Mouse (Mus musculus) brown adipose tissue, adult 24 weeks (tissue): Measurements from ENCODE around the gene Ppp1r36. TPM values are rescaled to one million over a fixed set of nuclear protein-coding genes. Genes with fewer than 3 reads are reported as not detected.

Experiments
- H3K27ac ChIP-seq: fragments of 200-500 bp; replicated peaks from 2 replicates; pipeline ENCODE4 v1.5.1; 2012; ENCODE audit warnings: low read depth, mild to moderate bottlenecking, low read length
- H3K4me1 ChIP-seq: fragments of 200-500 bp; 2 replicates; pipeline ENCODE4 v1.6.1; 2012; ENCODE audit warnings: low read length, mixed read lengths; ENCODE audit not compliant: control insufficient read depth, insufficient read depth, insufficient read length
- H3K4me3 ChIP-seq: fragments of 200-500 bp; 2 replicates; pipeline ENCODE4 v1.5.1; 2012; ENCODE audit warnings: low read depth, mild to moderate bottlenecking, low read length, moderate library complexity; ENCODE audit not compliant: insufficient read depth
- polyA plus RNA-seq: library from polyadenylated mRNA; stranded (reverse); fragments of >200 nt; gene quantifications from 2 replicates; pipeline ENCODE4 v1.2.4, GENCODE M21; 2012; ENCODE audit not compliant: missing spikeins, insufficient read depth, insufficient read length

Gene Ppp1r36
- polyA plus RNA-seq, 1 experiment: not detected

DNA sequence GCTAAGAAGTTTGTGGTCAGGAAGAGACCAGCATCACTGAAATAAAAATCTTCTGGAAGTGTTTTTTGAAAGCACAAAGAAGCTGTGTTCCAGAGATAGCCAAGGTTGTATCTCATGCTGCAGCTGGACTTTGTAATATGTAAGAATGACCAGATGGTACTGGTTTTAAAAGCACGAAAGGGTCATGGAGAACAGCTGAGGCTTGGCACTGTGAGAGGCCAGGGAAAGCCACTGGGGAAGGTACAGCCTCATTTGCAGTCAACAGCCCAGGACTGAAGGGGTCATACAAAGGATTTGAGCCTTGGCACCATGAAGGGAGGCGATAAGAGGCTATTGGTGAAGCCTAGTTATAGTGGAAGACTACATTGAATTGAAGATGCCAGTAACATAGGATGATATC is 65.1 kb downstream of the Ppp1r36 start:
- no peak overlapping the region for H3K4me3 ChIP-seq
- peaks cover 12% of the 10 kb centered on the region; the same call in 1 of the 2 replicates for H3K4me1 ChIP-seq
- H3K27ac ChIP-seq: no peak overlapping the region

DNA sequence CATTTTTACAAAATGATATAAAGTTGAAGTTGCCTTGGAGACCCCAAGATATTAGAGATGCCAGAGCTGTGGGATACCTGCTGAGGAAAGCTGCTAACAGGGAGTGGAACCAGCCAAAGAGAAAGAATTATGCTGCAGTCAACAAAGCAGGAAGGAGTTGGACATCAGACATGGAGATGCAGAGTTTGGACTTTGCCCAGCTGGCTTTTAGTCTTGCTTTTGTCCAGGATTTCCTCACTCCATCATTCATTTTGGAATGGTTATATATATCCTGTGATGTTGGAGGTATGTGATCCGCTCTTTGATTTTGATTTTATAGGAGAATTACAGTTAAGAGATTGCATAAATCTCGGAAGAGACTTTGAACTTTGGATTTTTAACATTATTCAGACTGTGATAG is 65.6 kb downstream of the Ppp1r36 start:
- Histone ChIP-seq H3K4me3 (no peak overlapping the region), H3K4me1 (peaks cover 12% of the 10 kb centered on the region; the same call in 1 of the 2 replicates), H3K27ac (no peak overlapping the region)

DNA sequence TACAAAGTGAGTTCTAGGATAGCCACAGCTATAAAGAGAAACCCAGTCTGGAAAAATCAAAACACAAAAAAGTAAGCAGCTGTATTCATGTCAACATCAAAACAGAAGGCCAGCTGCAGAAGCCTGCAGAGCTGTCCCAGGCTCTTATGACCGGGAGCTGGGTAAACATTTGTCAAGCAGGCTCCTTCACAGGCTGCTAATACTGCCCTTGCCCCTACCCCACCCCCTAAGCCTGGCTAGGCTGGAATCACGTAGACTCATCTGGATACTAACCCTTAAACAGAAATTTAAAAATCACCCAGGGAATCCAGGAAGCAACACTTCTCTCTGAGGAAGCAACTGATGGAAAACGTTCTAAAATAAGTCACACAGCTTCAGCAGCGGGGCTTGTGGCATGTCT is 67.5 kb downstream of the Ppp1r36 start:
- no peak overlapping the region for H3K27ac ChIP-seq
- H3K4me1 ChIP-seq: peaks cover 9% of the 10 kb centered on the region; the same call in 1 of the 2 replicates

DNA sequence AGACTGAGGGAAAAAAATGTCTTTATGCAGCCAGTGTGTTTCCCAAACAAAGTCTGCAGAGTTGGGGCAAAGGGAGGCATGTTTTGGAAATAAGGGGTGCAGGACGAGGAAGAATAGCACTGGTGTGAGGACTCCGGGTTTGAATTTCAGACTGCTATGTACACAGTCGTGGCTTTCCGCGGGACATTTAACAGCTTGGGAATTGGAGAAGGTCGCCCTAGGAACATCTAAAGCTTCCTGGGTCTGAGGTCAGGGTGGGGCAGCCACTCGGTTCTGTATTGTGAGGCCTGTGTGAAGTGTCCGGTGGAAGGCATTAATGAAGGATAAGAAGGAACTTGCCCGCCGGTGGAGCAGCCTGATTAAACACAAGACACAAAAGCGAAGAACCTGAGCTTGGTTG is 68.0 kb downstream of the Ppp1r36 start:
- H3K4me3 ChIP-seq: no peak overlapping the region
- H3K4me1 ChIP-seq: peaks cover 4% of the 10 kb centered on the region; the same call in 1 of the 2 replicates
- H3K27ac ChIP-seq: no peak overlapping the region

More for the DNA sequence above, 67.5 kb downstream of the Ppp1r36 start:
- no peak overlapping the region for H3K4me3 ChIP-seq

DNA sequence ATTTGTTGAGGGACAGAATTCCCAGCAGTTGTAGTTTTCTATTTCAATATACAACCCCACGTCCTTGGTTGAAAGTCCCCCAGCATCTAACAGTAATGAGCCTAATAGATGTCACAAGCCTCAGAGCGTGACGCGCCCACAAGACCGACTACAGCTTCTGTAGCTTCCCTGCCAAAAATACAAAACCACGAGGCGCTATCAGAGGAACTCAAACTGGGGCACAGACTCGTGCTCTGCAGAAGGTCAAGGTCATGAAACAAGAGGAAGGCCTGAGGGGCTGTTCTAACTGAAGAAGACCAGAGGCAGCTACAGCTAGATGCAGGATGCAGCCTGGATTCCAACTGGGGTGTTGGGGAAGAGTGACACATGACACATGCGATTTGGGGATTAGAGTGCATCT is 69.6 kb downstream of the Ppp1r36 start:
- Histone ChIP-seq H3K4me1 (0 out of 2 replicates have a peak, but pooled peaks cover 3% of the 10 kb centered on the region), H3K4me3 (no peak overlapping the region), H3K27ac (no peak overlapping the region)

Other genes with a start within 250 kb of the Ppp1r36 start
- gene Esr2, start 240.3 kb upstream of the Ppp1r36 start, polyA plus RNA-seq: not detected in 2 replicates
- gene Tex21, start 170.8 kb upstream of the Ppp1r36 start, polyA plus RNA-seq: not detected in 2 replicates
- 14.7 and 15.1 TPM in 2 replicates for gene Mthfd1, start 162.2 kb upstream of the Ppp1r36 start, polyA plus RNA-seq
- gene Akap5, start 92.6 kb upstream of the Ppp1r36 start, polyA plus RNA-seq: 0.71 and 0.87 TPM in 2 replicates
- 7.3 and 10.2 TPM in 2 replicates for gene Zbtb25, start 47.9 kb upstream of the Ppp1r36 start, polyA plus RNA-seq
- 1.7 and 2.7 TPM in 2 replicates for gene Zbtb1, start 47.3 kb upstream of the Ppp1r36 start, polyA plus RNA-seq
- 1.3 and 3.1 TPM in 2 replicates for gene Hspa2, start 13.4 kb upstream of the Ppp1r36 start, polyA plus RNA-seq
- gene Plekhg3, start 113.4 kb downstream of the Ppp1r36 start, polyA plus RNA-seq: 6.3 and 6.5 TPM in 2 replicates